Mouse (Mus musculus) heart, embryonic 13.5 days (tissue): ENCODE measurements around the gene Gm10490. TPM values are rescaled to one million over a fixed set of nuclear protein-coding genes. Genes with fewer than 3 reads are reported as not detected.

Experiments used
- ATAC-seq: fragments of 200-750 bp; cut with Nextera tagmentation; 2 replicates; pipeline ENCODE4 v1.8.0; 2017; ENCODE audit warnings: moderate TSS enrichment; ENCODE audit not compliant: insufficient number of reproducible peaks, low FRiP score, low TSS enrichment; ENCODE audit errors: extremely low read depth
- H3K27ac ChIP-seq: fragments of 300-500 bp; sonication (generic); replicated peaks from 2 replicates; pipeline ENCODE4 v1.5.1; 2015; ENCODE audit warnings: moderate library complexity, mild to moderate bottlenecking, inconsistent platforms
- H3K27me3 ChIP-seq: fragments of 300-500 bp; sonication (generic); replicated peaks from 2 replicates; pipeline ENCODE4 v1.6.1; 2015; ENCODE audit warnings: mild to moderate bottlenecking, inconsistent platforms
- H3K36me3 ChIP-seq: fragments of 300-500 bp; sonication (generic); 2 replicates; pipeline ENCODE4 v1.6.1; 2015; ENCODE audit warnings: mild to moderate bottlenecking, inconsistent platforms
- H3K4me1 ChIP-seq: fragments of 300-500 bp; sonication (generic); 2 replicates; pipeline ENCODE4 v1.6.1; 2015; ENCODE audit warnings: inconsistent platforms
- H3K4me2 ChIP-seq: fragments of 300-500 bp; sonication (generic); 2 replicates; pipeline ENCODE4 v1.6.1; 2015; ENCODE audit warnings: inconsistent platforms, mild to moderate bottlenecking, moderate library complexity
- H3K4me3 ChIP-seq: fragments of 300-500 bp; sonication (generic); 2 replicates; pipeline ENCODE4 v1.5.1; 2015; ENCODE audit warnings: moderate library complexity, mild to moderate bottlenecking, inconsistent platforms
- H3K9ac ChIP-seq: fragments of 300-500 bp; sonication (generic); 2 replicates; pipeline ENCODE4 v1.6.1; 2015; ENCODE audit warnings: inconsistent platforms, mild to moderate bottlenecking, moderate library complexity
- H3K9me3 ChIP-seq: fragments of 300-500 bp; sonication (generic); 2 replicates; pipeline ENCODE4 v1.6.1; 2016; ENCODE audit warnings: inconsistent platforms
- WGBS: fragments of 180-500 bp; shearing (Covaris S2); methylation state at CpG from one replicate; pipeline ENCODE4 v1.1.7; 2015; ENCODE audit warnings: mixed read lengths; 5-methylcytosine and 5-hydroxymethylcytosine counted together
- polyA plus RNA-seq: library from polyadenylated mRNA; unstranded; fragments of >200 nt; fragmentation: Nextera tagmentation; extraction: Ambion mirVana; gene quantifications from 2 replicates; pipeline ENCODE4 v1.2.1, GENCODE M21; 2015

Gene Gm10490
- polyA plus RNA-seq, 1 experiment from 2014 or later: not detected

DNA sequence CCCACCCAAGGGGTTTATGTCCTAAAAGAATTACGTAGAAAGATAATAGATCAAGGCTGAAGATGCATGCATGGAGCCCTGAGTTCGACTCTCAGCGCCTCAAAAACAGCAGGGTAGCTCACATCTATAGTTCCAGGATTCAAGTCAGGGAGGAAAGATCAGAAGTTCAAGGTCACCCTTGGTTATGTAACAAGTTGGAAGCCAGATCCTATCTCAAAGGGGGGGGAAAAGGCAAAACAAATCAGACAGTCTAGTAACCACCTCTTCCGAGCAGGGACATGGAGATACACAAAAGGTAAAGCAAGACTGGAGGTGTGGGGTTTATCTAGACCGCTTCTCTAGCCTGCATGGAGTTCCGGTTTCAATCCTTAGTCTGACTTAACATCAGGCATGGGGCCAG, 16.9 kb downstream of the Gm10490 start:
- peaks cover 13% of the 10 kb centered on the region for H3K36me3 ChIP-seq
- H3K4me2 ChIP-seq: no peak overlapping the region
- ATAC-seq: no peak
- H3K4me1 ChIP-seq: 0 out of 2 replicates have a peak, but pooled peaks cover 11% of the 10 kb centered on the region
- H3K27me3 ChIP-seq: peaks cover 84% of the 10 kb centered on the region
- no peaks in the 10 kb centered on the region for H3K9me3 ChIP-seq
- 57% methylated on average over 6 of the region's 6 CpGs for WGBS
- H3K9ac ChIP-seq: no peak overlapping the region
- H3K27ac ChIP-seq: no peak overlapping the region
- no peak overlapping the region for H3K4me3 ChIP-seq

DNA sequence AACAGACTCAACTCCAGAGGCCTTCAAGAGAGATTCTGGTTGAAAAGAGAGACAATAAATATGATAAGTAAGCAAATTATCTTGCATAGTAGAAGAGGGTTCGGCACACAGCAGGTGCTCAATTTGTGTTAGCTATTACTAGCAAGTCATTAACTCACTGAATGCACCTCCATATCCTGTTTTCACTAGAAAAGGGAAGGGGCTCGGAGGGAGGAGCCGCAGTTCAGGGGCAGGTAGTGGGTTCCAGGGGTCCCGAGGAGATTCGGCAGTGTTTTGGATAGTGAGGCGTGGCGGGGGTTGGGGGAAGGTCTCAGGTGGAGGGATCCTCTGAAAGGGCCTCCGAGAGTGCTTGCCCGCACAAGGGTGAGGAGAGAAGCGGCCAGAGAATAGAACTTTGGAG, 17.8 kb downstream of the Gm10490 start:
- H3K4me3 ChIP-seq: 0 out of 2 replicates have a peak overlapping the region, but pooled peaks have one; percentile 14
- no peak for ATAC-seq
- peaks cover 76% of the 10 kb centered on the region for H3K27me3 ChIP-seq
- no peak overlapping the region for H3K9ac ChIP-seq
- H3K36me3 ChIP-seq: peaks cover 22% of the 10 kb centered on the region
- 0 out of 2 replicates have a peak, but pooled peaks cover 8% of the 10 kb centered on the region for H3K4me1 ChIP-seq
- H3K27ac ChIP-seq: no peak overlapping the region
- WGBS: 19% methylated on average over 10 of the region's 10 CpGs
- peak overlapping the region; percentile 31 for H3K4me2 ChIP-seq
- H3K9me3 ChIP-seq: no peaks in the 10 kb centered on the region

DNA sequence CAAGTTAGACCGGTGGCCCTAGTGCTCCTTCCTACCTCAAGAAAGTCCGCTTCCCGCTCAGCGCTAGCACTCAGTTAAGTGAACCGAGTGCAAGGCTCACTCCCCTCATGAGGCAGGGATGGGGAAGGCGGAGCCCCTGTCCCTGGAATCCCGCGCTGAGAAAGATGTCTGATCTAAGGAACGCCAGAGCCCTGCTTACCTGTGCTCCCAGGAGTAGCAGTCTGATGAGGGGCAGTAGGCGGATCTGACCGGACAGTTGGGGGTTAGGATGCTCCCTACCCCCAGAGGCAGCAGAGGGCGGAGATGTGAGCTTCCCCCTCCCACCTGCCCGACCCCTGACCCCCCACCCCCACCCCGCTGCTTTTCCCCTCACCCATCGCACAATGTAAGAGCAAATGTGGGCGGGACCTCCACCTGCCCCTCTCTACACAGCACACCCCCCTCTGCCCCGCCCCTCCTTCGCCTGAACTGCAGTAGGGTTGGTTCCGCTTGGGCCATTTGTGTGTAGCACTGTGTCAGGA, 19.0 kb downstream of the Gm10490 start, which contains the start of gene Eras:
Gene Eras (minus strand): TSS at position 338 of the 521 bp plus-strand sequence.
- Histone ChIP-seq H3K4me3 (peak within 1 kb of the TSS; percentile 14), H3K9me3 (no peaks in the 10 kb centered on the region), H3K36me3 (peaks cover 32% of the 10 kb centered on the region), H3K27ac (no peak within 1 kb of the TSS), H3K27me3 (peaks cover 63% of the 10 kb centered on the region), H3K9ac (no peak within 1 kb of the TSS), H3K4me1 (no peaks in the 10 kb centered on the region), H3K4me2 (peak within 1 kb of the TSS; percentile 31)
- 14% methylated on average over 17 of the region's 19 CpGs for WGBS
- ATAC-seq: no peak

DNA sequence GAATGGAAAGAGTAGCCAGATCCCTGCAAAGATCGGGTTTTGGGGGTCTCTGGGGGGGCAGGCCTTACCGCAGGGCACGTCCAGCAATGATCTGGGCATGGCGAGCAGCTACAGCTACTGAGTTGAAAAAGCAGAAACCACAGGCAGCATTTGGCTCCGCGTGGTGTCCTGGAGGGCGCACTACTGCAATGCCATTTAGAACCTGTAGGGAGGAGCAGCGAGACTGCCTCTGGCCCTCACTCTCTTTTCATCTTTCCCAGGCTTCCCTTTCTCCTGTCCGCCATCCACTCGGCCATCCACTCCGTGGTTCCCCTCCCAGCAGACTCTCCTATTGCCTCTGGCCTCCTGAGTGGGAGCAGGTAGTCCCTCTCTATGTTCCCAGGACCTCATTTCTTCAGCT, 27.5 kb downstream of the Gm10490 start:
- no peak overlapping the region for H3K9ac ChIP-seq
- no peaks in the 10 kb centered on the region for H3K9me3 ChIP-seq
- H3K4me2 ChIP-seq: no peak overlapping the region
- H3K4me3 ChIP-seq: no peak overlapping the region
- no peak overlapping the region for H3K27ac ChIP-seq
- 47% methylated on average over 11 of the region's 11 CpGs for WGBS
- H3K27me3 ChIP-seq: no peaks in the 10 kb centered on the region
- H3K4me1 ChIP-seq: no peaks in the 10 kb centered on the region
- H3K36me3 ChIP-seq: peaks cover 66% of the 10 kb centered on the region
- no peak for ATAC-seq

DNA sequence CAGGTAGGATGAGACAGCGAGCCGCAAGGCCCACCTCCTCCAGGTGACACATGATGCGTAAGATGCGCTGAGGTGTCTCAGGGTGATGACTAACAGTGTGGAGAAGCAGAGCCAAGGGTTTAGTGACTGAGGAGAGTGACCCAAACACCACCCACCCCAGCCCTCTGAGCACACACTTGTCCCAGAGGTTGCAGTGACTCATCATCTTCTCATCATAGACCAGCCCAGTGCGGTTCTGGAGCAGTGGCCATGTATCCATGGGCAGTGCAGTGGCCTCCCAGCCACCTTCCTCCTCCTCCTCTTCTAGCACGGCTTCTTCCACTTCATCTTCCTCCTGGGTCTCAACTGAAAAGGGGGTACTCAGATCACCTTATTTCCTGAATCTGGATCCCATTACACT, 28.3 kb downstream of the Gm10490 start:
- H3K27ac ChIP-seq: no peak overlapping the region
- no peak overlapping the region for H3K4me3 ChIP-seq
- no peaks in the 10 kb centered on the region for H3K4me1 ChIP-seq
- H3K9ac ChIP-seq: no peak overlapping the region
- H3K36me3 ChIP-seq: peaks cover 62% of the 10 kb centered on the region
- no peaks in the 10 kb centered on the region for H3K9me3 ChIP-seq
- 94% methylated on average over 6 of the region's 6 CpGs for whole genome bisulfite sequencing
- ATAC-seq: no peak
- no peaks in the 10 kb centered on the region for H3K27me3 ChIP-seq
- no peak overlapping the region for H3K4me2 ChIP-seq

DNA sequence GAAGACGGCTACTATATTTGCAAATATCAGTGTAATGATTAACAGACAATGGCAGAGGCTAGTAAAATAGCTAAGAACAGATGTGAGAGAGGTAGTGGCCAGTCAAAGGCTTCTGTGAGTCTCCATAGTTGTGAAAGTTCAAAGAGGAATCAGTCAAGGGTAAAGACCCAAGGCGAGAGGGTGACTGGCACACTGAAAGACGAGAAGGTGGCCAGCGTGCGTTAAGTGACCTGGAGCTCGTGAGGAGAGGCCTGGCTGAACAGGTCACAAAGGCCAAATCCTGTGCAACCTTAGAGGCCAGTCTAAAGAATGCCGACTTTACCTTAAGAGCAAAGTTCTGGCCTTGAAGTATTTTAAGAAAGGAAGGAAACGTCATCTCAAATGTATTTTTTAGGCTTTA, 36.3 kb downstream of the Gm10490 start:
- H3K4me2 ChIP-seq: no peak overlapping the region
- H3K9me3 ChIP-seq: no peaks in the 10 kb centered on the region
- peaks cover 18% of the 10 kb centered on the region for H3K36me3 ChIP-seq
- H3K27me3 ChIP-seq: no peaks in the 10 kb centered on the region
- WGBS: 83% methylated on average over 8 of the region's 8 CpGs
- no peak overlapping the region for H3K27ac ChIP-seq
- peaks cover 4% of the 10 kb centered on the region for H3K4me1 ChIP-seq
- H3K9ac ChIP-seq: no peak overlapping the region
- no peak for ATAC-seq
- no peak overlapping the region for H3K4me3 ChIP-seq

DNA sequence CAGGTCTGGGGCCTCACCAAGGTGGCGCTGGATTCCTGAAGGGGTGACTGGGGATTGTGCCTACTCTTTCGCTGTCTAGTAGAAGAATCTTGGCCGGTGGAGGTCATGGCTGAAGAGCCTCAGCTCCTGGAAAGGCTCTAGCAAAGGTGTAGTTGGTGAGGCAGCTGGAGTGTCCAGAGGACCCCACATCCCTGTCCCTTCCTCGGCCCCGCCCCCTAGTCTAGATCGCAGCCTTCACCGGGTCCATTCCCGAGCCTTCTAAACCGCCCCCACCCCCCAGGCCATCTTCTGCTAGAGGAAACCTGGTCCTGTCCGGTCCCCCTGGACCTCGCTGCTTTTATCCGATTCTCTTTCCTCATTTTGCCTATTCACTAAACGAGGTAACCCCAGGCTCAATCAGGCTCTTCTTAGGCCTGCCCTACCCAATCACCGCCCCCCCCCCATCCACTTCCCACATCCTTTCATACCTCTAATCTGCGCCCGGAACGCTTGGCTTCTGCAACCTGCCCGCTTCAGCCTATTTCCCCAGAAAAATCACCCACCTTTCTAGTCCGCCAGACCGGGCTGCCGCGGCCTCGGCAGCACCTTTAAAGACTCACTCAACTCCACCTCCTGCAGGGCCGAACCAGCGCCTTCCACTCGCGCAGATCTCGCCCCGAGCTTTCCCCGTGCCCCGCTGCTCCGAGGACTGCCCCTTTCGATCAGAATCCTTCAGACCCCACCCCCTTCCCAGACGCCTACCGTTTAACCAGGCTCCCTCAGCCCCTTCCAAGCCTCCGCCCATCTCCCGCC, 38.0 kb downstream of the Gm10490 start, which contains the start of gene Hdac6:
Gene Hdac6 (minus strand): TSS at position 782 of the 792 bp plus-strand sequence.
- H3K36me3 ChIP-seq: peaks cover 8% of the 10 kb centered on the region; the same call in 1 of the 2 replicates
- peak within 1 kb of the TSS; percentile 79 for H3K9ac ChIP-seq
- H3K4me1 ChIP-seq: peaks cover 4% of the 10 kb centered on the region
- H3K27me3 ChIP-seq: no peaks in the 10 kb centered on the region
- 9% methylated on average over 36 of the region's 37 CpGs for WGBS
- peak within 1 kb of the TSS; percentile 69 for H3K4me2 ChIP-seq
- peak within 1 kb of the TSS; percentile 62 for H3K4me3 ChIP-seq
- no peaks in the 10 kb centered on the region for H3K9me3 ChIP-seq
- no peak for ATAC-seq
- peak within 1 kb of the TSS; percentile 67 for H3K27ac ChIP-seq

DNA sequence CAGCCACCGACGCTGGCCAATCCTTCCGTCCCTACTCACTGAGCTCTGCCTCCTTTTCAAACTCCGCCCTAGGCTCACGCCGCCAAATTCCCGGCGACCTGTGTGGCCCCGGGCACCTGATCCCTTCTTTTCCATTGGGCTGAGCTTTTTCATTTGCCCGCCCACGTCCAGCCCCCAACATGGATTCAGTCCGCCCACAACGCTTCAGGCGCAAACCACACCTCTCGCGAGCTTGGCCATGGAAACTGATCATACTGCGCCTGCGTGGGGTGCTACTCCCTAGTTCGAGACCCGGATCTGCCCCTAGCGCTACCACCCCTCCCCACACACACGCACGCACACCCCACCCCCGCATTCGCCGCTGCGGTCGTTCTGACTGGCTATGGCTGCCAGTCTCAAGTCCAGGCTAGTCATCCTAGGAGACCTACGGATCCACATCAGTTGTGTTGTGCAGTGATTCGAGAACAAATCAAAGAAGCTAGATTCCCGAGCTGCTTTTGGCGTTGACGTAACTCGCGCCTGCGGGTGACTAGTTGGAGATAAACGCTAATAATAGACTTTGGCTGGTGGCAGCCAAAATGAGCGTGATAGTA, 38.7 kb downstream of the Gm10490 start:
- WGBS: 9% methylated on average over 38 of the region's 38 CpGs
- peak overlapping the region; percentile 62 for H3K4me3 ChIP-seq

DNA sequence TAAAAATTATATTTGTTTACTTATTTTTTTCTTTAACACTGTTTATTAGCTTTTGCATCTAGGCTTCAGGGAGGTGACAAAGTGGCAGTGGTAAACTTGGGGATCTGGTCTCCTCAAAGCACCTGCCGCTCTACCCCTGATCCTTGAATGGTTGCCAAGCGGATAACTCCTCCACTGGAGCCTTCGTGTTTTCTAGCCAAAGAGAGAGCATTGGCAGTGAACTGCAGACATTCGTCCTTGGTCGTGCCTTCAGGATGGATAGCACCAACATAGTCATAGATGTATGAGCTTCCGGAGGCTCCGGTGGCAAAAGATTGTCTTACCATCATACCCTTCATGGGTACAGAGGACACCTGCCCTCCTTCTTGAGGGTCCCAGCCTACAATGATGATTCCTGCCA, 40.7 kb downstream of the Gm10490 start:
- H3K27me3 ChIP-seq: no peaks in the 10 kb centered on the region
- peaks cover 4% of the 10 kb centered on the region for H3K4me1 ChIP-seq
- no peak overlapping the region for H3K4me3 ChIP-seq
- H3K9me3 ChIP-seq: no peaks in the 10 kb centered on the region
- H3K27ac ChIP-seq: no peak overlapping the region
- ATAC-seq: no peak
- no peak overlapping the region for H3K4me2 ChIP-seq
- H3K9ac ChIP-seq: no peak overlapping the region
- WGBS: 81% methylated on average over 7 of the region's 7 CpGs
- 0 out of 2 replicates have a peak, but pooled peaks cover 4% of the 10 kb centered on the region for H3K36me3 ChIP-seq

More for the DNA sequence above, 38.7 kb downstream of the Gm10490 start:
- Histone ChIP-seq H3K36me3 (peaks cover 8% of the 10 kb centered on the region; the same call in 1 of the 2 replicates), H3K9ac (peak overlapping the region; percentile 76), H3K4me1 (peaks cover 4% of the 10 kb centered on the region), H3K27me3 (no peaks in the 10 kb centered on the region), H3K4me2 (peak overlapping the region; percentile 69), H3K27ac (peak overlapping the region; percentile 67), H3K9me3 (no peaks in the 10 kb centered on the region)
- ATAC-seq: peak; percentile 96

DNA sequence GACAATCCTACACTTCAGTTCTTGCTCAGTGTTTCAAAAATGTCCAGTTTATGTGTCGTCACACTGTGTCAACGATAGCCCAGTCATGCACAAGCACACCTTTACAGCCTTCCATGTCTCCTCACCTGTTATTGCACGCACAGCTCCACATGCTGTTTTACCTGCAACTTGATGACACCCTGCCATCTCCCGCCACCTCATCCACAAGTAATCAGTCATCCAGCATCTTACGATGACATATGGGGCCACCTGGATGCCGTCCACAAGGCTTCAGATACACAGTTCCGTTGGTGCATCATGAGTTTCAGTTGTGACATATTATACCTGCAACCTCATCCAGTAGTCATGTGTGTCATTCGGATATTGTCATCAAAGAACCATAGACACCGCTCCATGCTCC, 49.5 kb downstream of the Gm10490 start:
- no peaks in the 10 kb centered on the region for H3K27me3 ChIP-seq
- no peaks in the 10 kb centered on the region for H3K4me1 ChIP-seq
- no peak overlapping the region for H3K9ac ChIP-seq
- H3K4me2 ChIP-seq: no peak overlapping the region
- H3K4me3 ChIP-seq: no peak overlapping the region
- WGBS: 86% methylated on average over 9 of the region's 9 CpGs
- H3K27ac ChIP-seq: no peak overlapping the region
- no peaks in the 10 kb centered on the region for H3K9me3 ChIP-seq
- ATAC-seq: no peak
- no peaks in the 10 kb centered on the region for H3K36me3 ChIP-seq
